Mouse (Mus musculus): ENCODE measurements around the gene Cog1. TPM values are rescaled to one million over a fixed set of nuclear protein-coding genes. Genes with fewer than 3 reads are reported as not detected.

The Cog1 gene
- polyA plus RNA-seq, 1 experiment from 2014 or later = 25.6 TPM

- WGBS = 10% methylated on average over 10 of the region's 10 CpGs
- Histone ChIP-seq H3K9me3 (replicated peaks) (no peaks in the 10 kb centered on the region), H3K4me2 (peak overlapping the region; percentile 5; the same call in 1 of the 2 replicates), H3K4me1 (peaks cover 26% of the 10 kb centered on the region), H3K27ac (peak overlapping the region; percentile 83), H3K27me3 (0 out of 2 replicates have a peak, but pooled peaks cover 4% of the 10 kb centered on the region), H3K4me3 (replicated peaks) (no peak overlapping the region), H3K36me3 (peaks cover 8% of the 10 kb centered on the region; the same call in 1 of the 2 replicates), H3K9ac (peak overlapping the region; percentile 25; the same call in 1 of the 2 replicates)
- ATAC-seq (replicated peaks; ENCODE audit: low FRiP score) = no peak
Measured at GRCm38 (mm10) chr11:113710257-113710777, 61.3 kb downstream of the Cog1 start.

- peaks cover 26% of the 10 kb centered on the region for H3K4me1 ChIP-seq
- ATAC-seq (replicated peaks; ENCODE audit: low FRiP score) = no peak
- WGBS = 61% methylated on average over 1 of the region's 1 CpGs
- H3K9ac ChIP-seq = no peak overlapping the region
- no peaks in the 10 kb centered on the region for H3K9me3 ChIP-seq (replicated peaks)
- H3K36me3 ChIP-seq = peaks cover 8% of the 10 kb centered on the region; the same call in 1 of the 2 replicates
- H3K27me3 ChIP-seq = 0 out of 2 replicates have a peak, but pooled peaks cover 4% of the 10 kb centered on the region
- H3K4me2 ChIP-seq = no peak overlapping the region
- no peak overlapping the region for H3K27ac ChIP-seq
- no peak overlapping the region for H3K4me3 ChIP-seq (replicated peaks)
Measured at GRCm38 (mm10) chr11:113711061-113711460, 62.1 kb downstream of the Cog1 start.

- no peak overlapping the region for H3K9ac ChIP-seq
- H3K36me3 ChIP-seq = no peaks in the 10 kb centered on the region
- no peaks in the 10 kb centered on the region for H3K9me3 ChIP-seq (replicated peaks)
- 0 out of 2 replicates have a peak, but pooled peaks have one; percentile 10 for ATAC-seq (replicated peaks; ENCODE audit: low FRiP score)
- WGBS = 70% methylated on average over 7 of the region's 7 CpGs
- H3K27me3 ChIP-seq = no peaks in the 10 kb centered on the region
- peaks cover 26% of the 10 kb centered on the region for H3K4me1 ChIP-seq
- H3K27ac ChIP-seq = no peak overlapping the region
- no peak overlapping the region for H3K4me3 ChIP-seq (replicated peaks)
- no peak overlapping the region for H3K4me2 ChIP-seq
Measured at GRCm38 (mm10) chr11:113715078-113715674, 66.2 kb downstream of the Cog1 start.

GRCm38 (mm10) chr11:113716132-113716531 lies 67.2 kb downstream of the Cog1 start:
- Histone ChIP-seq H3K9me3 (replicated peaks) (no peaks in the 10 kb centered on the region), H3K27ac (no peak overlapping the region), H3K4me3 (replicated peaks) (no peak overlapping the region), H3K27me3 (no peaks in the 10 kb centered on the region), H3K4me2 (no peak overlapping the region), H3K4me1 (peaks cover 19% of the 10 kb centered on the region), H3K9ac (no peak overlapping the region), H3K36me3 (no peaks in the 10 kb centered on the region)
- ATAC-seq (replicated peaks; ENCODE audit: low FRiP score) = no peak
- 95% methylated on average over 2 of the region's 2 CpGs for whole genome bisulfite sequencing

Other genes with a start within 250 kb of the Cog1 start
- 0.51 and 1.1 TPM in 2 replicates for gene Sstr2, start 29.8 kb upstream of the Cog1 start, polyA plus RNA-seq (2015; fragmentation: Nextera tagmentation; extraction: Ambion mirVana)
- 22.0 and 22.2 TPM in 2 replicates for gene Slc39a11, start 910 bp downstream of the Cog1 start, polyA plus RNA-seq (2015; fragmentation: Nextera tagmentation; extraction: Ambion mirVana)
- gene Fam104a, start 35.0 kb downstream of the Cog1 start, polyA plus RNA-seq (2015; fragmentation: Nextera tagmentation; extraction: Ambion mirVana) = 44.4 and 45.3 TPM in 2 replicates
- 21.3 and 22.0 TPM in 2 replicates for gene D11Wsu47e, start 35.2 kb downstream of the Cog1 start, polyA plus RNA-seq (2015; fragmentation: Nextera tagmentation; extraction: Ambion mirVana)
- gene Cpsf4l, start 60.8 kb downstream of the Cog1 start, polyA plus RNA-seq (2015; fragmentation: Nextera tagmentation; extraction: Ambion mirVana) = 0.74 and 1.2 TPM in 2 replicates
- 63.7 and 66.7 TPM in 2 replicates for gene Cdc42ep4, start 102.7 kb downstream of the Cog1 start, polyA plus RNA-seq (2015; fragmentation: Nextera tagmentation; extraction: Ambion mirVana)

Measured in kidney, embryonic 15.5 days (tissue).